Mouse (Mus musculus) heart, adult 2 months (tissue): ENCODE data around the gene Rccd1.

ENCODE experiments used
- CTCF ChIP-seq: fragments of 200-600 bp; IDR thresholded peaks from 2 replicates; pipeline ENCODE4 v1.8.1; 2022; ENCODE audit warnings: antibody characterized with exemption, mild to moderate bottlenecking, moderate library complexity
- EP300 ChIP-seq: fragments of 200-500 bp; IDR thresholded peaks from 2 replicates; pipeline ENCODE4 v1.6.1; 2011; ENCODE audit warnings: low read depth, low read length, control low read depth; ENCODE audit not compliant: insufficient read depth
- POLR2A ChIP-seq: fragments of 200-500 bp; IDR thresholded peaks from 2 replicates; pipeline ENCODE4 v1.6.1; 2011; ENCODE audit warnings: mild to moderate bottlenecking, low read depth, low read length, control low read depth; ENCODE audit not compliant: insufficient read depth

GRCm38 (mm10) chr7:80310771-80311170, 13.5 kb downstream of the Rccd1 start:
- no peak for TF ChIP-seq CTCF
- TF ChIP-seq POLR2A, result no peak
- no peak for TF ChIP-seq EP300
